Mouse (Mus musculus) forebrain, embryonic 10.5 days (tissue): ENCODE measurements at regions not wholly inside any gene's neighbourhood (a gene's known extent, or its start where the extent isn't known, plus 50 kb on each side); places are given as distances from the start of the nearest gene placed in this dataset.

Source experiments
- DNase-seq: peaks from one replicate; pipeline ENCODE4 v3.0.0-alpha.2; 2017; ENCODE audit warnings: low spot score; ENCODE audit errors: extremely low spot score
- H3K27ac ChIP-seq: fragments of 300-500 bp; sonication (generic); 2 replicates; pipeline ENCODE4 v1.5.1; 2016; ENCODE audit warnings: mild to moderate bottlenecking
- H3K27me3 ChIP-seq: fragments of 300-500 bp; sonication (generic); 2 replicates; pipeline ENCODE4 v1.6.1; 2016; ENCODE audit warnings: mild to moderate bottlenecking; ENCODE audit not compliant: poor library complexity, severe bottlenecking
- H3K36me3 ChIP-seq: fragments of 300-500 bp; sonication (generic); replicated peaks from 2 replicates; pipeline ENCODE4 v1.6.1; 2016; ENCODE audit warnings: mild to moderate bottlenecking, moderate library complexity
- H3K4me1 ChIP-seq: fragments of 300-500 bp; sonication (generic); 2 replicates; pipeline ENCODE4 v1.6.1; 2016
- H3K4me3 ChIP-seq: fragments of 300-500 bp; sonication (generic); 2 replicates; pipeline ENCODE4 v1.5.1; 2016; ENCODE audit warnings: mild to moderate bottlenecking, moderate library complexity
- H3K9me3 ChIP-seq: fragments of 300-500 bp; sonication (generic); 2 replicates; pipeline ENCODE4 v1.6.1; 2016; ENCODE audit warnings: mild to moderate bottlenecking, moderate library complexity
- WGBS: fragments of 180-500 bp; shearing (Covaris S2); methylation state at CpG from one replicate; pipeline ENCODE4 v1.1.7; 2016; 5-methylcytosine and 5-hydroxymethylcytosine counted together

DNA sequence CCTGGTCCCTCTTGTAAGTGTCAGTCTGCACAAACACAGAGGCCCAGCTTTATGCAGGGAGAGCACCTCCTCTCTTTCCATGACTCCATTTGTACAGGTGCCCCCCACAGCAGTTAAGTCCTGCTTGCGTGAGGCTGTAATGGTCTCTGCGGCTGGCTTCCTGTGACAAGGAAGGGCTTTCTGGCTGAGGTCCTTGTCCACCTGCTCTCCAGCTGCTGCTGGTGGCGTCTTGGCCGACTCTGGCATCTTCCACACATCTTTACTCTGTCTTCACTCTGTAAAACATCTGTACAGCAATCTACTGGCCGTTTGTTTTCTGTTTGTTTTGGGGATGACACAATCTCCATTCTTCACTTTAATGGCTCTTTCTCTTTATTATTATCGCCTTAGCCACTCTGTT lies 60.8 kb downstream of the Rpusd4 start:
- Histone ChIP-seq H3K36me3 (no peaks in the 10 kb centered on the region), H3K9me3 (no peaks in the 10 kb centered on the region), H3K4me1 (peaks cover 98% of the 10 kb centered on the region), H3K4me3 (no peak overlapping the region), H3K27me3 (peaks cover 95% of the 10 kb centered on the region), H3K27ac (peak overlapping the region; percentile 88)
- 72% methylated on average over 6 of the region's 6 CpGs for WGBS
- DNase-seq: no peak

- H3K4me1 ChIP-seq: peaks cover 98% of the 10 kb centered on the region
- WGBS: 75% methylated on average over 2 of the region's 2 CpGs
- peak overlapping the region; percentile 23; the same call in 1 of the 2 replicates for H3K4me3 ChIP-seq
- H3K36me3 ChIP-seq: no peaks in the 10 kb centered on the region
- H3K27me3 ChIP-seq: peaks cover 95% of the 10 kb centered on the region
- peak overlapping the region; percentile 88 for H3K27ac ChIP-seq
- no peaks in the 10 kb centered on the region for H3K9me3 ChIP-seq
- DNase-seq: no peak
These were observed 62.7 kb downstream of the Rpusd4 start for GRCm38 (mm10) chr9:35330386-35330785.

- WGBS: 3% methylated on average over 7 of the region's 7 CpGs
- H3K4me1 ChIP-seq: peaks cover 98% of the 10 kb centered on the region
- H3K27me3 ChIP-seq: peaks cover 95% of the 10 kb centered on the region
- H3K4me3 ChIP-seq: peak overlapping the region; percentile 23; the same call in 1 of the 2 replicates
- peak overlapping the region; percentile 88 for H3K27ac ChIP-seq
- DNase-seq: peak; percentile 89
- no peaks in the 10 kb centered on the region for H3K36me3 ChIP-seq
- no peaks in the 10 kb centered on the region for H3K9me3 ChIP-seq
These were observed 63.6 kb downstream of the Rpusd4 start for GRCm38 (mm10) chr9:35331241-35331680.

DNA sequence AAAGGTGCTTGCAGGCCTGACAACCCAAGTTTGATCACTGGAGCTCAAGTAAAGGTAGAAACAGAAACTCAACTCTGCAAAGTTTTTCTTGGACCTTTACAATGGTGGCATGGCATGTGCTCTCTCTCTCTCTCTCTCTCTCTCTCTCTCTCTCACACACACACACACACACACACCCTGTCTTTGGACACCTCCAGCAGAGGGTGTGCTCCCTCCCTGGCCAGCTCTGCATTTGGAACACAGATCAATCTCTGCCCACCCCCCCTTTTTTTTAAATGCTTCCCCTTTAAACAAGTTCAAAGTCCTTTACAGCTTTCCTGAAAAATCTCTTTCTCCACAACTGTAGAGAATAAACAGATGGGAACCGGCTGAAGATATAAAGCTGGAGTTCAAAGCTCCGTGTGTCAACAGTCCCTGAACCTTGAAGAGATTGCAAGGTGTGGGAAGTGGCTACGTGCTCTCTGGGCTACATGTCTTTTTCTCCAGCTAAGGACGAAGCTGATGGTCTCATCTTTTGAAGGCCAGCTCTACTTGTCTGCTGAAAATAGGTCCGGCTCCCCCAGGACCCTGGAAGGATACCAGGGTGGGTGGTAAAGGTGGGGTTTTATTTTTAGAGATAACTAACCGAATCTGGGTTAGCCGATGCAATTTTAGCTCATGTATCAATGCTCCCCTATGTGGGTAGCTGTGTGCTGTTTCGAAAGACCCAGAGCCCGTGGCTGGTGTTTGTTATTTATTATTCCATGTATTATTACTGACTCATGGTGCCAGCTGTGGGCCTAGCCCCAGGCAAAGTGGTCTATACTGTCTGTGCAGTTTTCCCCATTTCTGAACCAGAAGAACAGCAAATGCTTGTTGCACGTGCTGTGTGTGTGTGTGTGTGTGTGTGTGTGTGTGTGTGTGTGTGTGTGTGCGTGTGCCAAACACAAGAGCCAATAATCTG lies 65.3 kb downstream of the Rpusd4 start:
- 76% methylated on average over 11 of the region's 11 CpGs for WGBS
- Histone ChIP-seq H3K9me3 (no peaks in the 10 kb centered on the region), H3K4me3 (no peak overlapping the region), H3K27ac (peak overlapping the region; percentile 88), H3K27me3 (peaks cover 95% of the 10 kb centered on the region), H3K36me3 (no peaks in the 10 kb centered on the region), H3K4me1 (peaks cover 89% of the 10 kb centered on the region)
- no peak for DNase-seq

DNA sequence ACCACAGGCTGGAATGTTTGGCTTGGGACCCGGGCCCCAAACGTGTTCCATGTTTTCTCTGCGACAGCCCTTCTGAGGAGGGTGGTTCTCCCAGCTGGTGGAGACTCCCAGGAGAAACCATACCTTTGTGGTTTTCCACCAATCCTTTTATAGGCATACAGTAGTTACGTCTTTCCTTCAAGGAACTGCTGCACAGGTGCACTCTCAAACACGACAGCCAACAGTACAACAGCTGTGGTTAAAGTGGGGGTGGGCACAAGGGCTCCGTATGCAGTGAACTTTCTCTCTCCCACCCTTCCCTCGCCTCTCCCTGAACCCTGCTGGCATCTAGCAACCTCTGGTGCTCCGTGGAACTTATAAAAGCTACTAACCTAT lies 66.0 kb downstream of the Rpusd4 start:
- H3K9me3 ChIP-seq: no peaks in the 10 kb centered on the region
- peaks cover 95% of the 10 kb centered on the region for H3K27me3 ChIP-seq
- peaks cover 85% of the 10 kb centered on the region for H3K4me1 ChIP-seq
- no peak for DNase-seq
- H3K36me3 ChIP-seq: no peaks in the 10 kb centered on the region
- peak overlapping the region; percentile 88 for H3K27ac ChIP-seq
- WGBS: 80% methylated on average over 8 of the region's 8 CpGs
- no peak overlapping the region for H3K4me3 ChIP-seq

- 72% methylated on average over 5 of the region's 5 CpGs for WGBS
- Histone ChIP-seq H3K27ac (peak overlapping the region; percentile 88), H3K4me3 (no peak overlapping the region), H3K4me1 (peaks cover 83% of the 10 kb centered on the region), H3K36me3 (no peaks in the 10 kb centered on the region), H3K27me3 (peaks cover 95% of the 10 kb centered on the region), H3K9me3 (no peaks in the 10 kb centered on the region)
- no peak for DNase-seq
These were observed 66.9 kb downstream of the Rpusd4 start for GRCm38 (mm10) chr9:35334536-35334935.

- Histone ChIP-seq H3K27me3 (peaks cover 95% of the 10 kb centered on the region), H3K27ac (peak overlapping the region; percentile 88), H3K9me3 (no peaks in the 10 kb centered on the region), H3K4me1 (peaks cover 82% of the 10 kb centered on the region), H3K36me3 (no peaks in the 10 kb centered on the region), H3K4me3 (no peak overlapping the region)
- DNase-seq: no peak
- WGBS: 88% methylated on average over 3 of the region's 3 CpGs
These were observed 67.5 kb downstream of the Rpusd4 start for GRCm38 (mm10) chr9:35335181-35335580.

- no peak overlapping the region for H3K4me3 ChIP-seq
- H3K27me3 ChIP-seq: peaks cover 95% of the 10 kb centered on the region
- 60% methylated on average over 15 of the region's 15 CpGs for WGBS
- no peaks in the 10 kb centered on the region for H3K36me3 ChIP-seq
- peaks cover 82% of the 10 kb centered on the region for H3K4me1 ChIP-seq
- no peaks in the 10 kb centered on the region for H3K9me3 ChIP-seq
- DNase-seq: no peak
- peak overlapping the region; percentile 88 for H3K27ac ChIP-seq
These were observed 68.4 kb downstream of the Rpusd4 start for GRCm38 (mm10) chr9:35335888-35336700.

- Histone ChIP-seq H3K27ac (peak overlapping the region; percentile 88), H3K27me3 (peaks cover 100% of the 10 kb centered on the region)
These were observed 69.0 kb downstream of the Rpusd4 start for GRCm38 (mm10) chr9:35336701-35337055.

DNA sequence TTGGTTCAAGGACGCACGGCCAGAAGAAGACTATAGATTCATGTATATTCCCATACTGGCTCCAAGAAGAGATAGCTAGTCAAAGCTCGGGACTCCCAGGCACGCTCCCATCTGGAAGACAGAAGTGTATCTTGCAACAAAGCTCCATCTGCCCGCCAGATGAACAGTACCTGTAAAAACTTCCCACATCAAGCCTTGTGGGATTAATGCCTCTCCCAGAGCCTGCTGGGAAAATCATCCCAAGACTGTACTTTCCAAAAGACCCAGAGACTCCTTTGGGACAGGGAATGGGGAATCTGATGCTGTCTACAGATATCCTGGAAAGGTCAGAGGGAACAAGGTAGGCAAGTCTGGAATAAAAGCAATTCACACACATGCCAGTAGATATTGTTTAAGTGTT lies 71.2 kb downstream of the Rpusd4 start:
- H3K4me1 ChIP-seq: peaks cover 79% of the 10 kb centered on the region
- no peaks in the 10 kb centered on the region for H3K9me3 ChIP-seq
- no peak for DNase-seq
- peaks cover 95% of the 10 kb centered on the region for H3K27me3 ChIP-seq
- 0 out of 2 replicates have a peak overlapping the region, but pooled peaks have one; percentile 31 for H3K27ac ChIP-seq
- no peaks in the 10 kb centered on the region for H3K36me3 ChIP-seq
- no peak overlapping the region for H3K4me3 ChIP-seq
- WGBS: 88% methylated on average over 5 of the region's 5 CpGs

More at GRCm38 (mm10) chr9:35336701-35337055, 69.0 kb downstream of the Rpusd4 start:
- Histone ChIP-seq H3K4me1 (peaks cover 82% of the 10 kb centered on the region), H3K9me3 (no peaks in the 10 kb centered on the region), H3K4me3 (no peak overlapping the region), H3K36me3 (no peaks in the 10 kb centered on the region)
- WGBS: 83% methylated on average over 5 of the region's 5 CpGs
- no peak for DNase-seq

DNA sequence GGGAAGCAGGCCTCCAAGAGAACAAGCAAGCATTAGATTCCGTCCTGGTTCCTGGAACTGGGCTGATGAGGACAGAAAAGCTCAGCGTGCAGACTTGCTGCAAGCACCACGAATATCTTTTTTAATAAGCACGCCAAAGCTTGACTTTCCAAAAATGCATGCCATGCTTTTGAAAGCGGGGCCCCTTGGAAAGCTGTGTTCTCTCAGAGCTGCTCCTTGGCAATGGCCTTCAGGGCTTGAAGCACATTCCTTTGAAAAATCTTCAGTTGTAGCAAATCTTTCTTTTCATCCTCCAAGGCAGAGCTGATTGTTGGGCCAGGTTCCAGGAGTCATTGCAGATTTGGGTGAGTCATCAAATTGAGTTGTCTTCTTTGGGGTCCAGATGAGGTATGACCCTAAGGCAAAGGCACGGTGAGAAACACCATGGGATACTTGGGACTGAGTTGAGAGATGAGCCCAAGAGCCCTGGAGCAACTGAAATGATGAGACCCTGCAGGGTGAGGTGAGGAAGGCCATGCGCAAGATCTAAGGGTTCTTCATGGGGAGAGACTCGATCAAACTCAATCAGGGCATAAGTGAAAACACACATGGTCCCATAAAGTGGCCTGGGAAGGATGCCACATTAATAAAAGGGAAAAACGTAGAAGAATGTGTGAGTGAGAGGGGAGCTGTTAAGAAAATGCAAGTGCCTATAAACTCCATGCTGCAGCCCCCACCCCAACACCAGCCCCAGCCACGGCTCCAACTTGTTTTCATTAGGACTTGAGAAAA lies 72.0 kb downstream of the Rpusd4 start:
- H3K27ac ChIP-seq: peak overlapping the region; percentile 31; the same call in 1 of the 2 replicates
- no peak overlapping the region for H3K4me3 ChIP-seq
- DNase-seq: no peak
- no peaks in the 10 kb centered on the region for H3K9me3 ChIP-seq
- H3K4me1 ChIP-seq: peaks cover 77% of the 10 kb centered on the region
- peaks cover 92% of the 10 kb centered on the region for H3K27me3 ChIP-seq
- H3K36me3 ChIP-seq: no peaks in the 10 kb centered on the region
- WGBS: 81% methylated on average over 10 of the region's 10 CpGs

GRCm38 (mm10) chr9:35340263-35340573 lies 72.6 kb downstream of the Rpusd4 start:
- Histone ChIP-seq H3K4me3 (no peak overlapping the region), H3K27ac (peak overlapping the region; percentile 76; the same call in 1 of the 2 replicates), H3K27me3 (peaks cover 88% of the 10 kb centered on the region), H3K4me1 (peaks cover 73% of the 10 kb centered on the region), H3K36me3 (no peaks in the 10 kb centered on the region), H3K9me3 (no peaks in the 10 kb centered on the region)
- WGBS: 80% methylated on average over 4 of the region's 4 CpGs
- no peak for DNase-seq
